Mouse (Mus musculus) kidney, adult 18-20 months (tissue): Measurements from ENCODE around the gene Esrrg.

ENCODE experiments used
- DNase-seq: peaks from one replicate; pipeline ENCODE4 v3.0.0; 2021

The Esrrg gene

DNA sequence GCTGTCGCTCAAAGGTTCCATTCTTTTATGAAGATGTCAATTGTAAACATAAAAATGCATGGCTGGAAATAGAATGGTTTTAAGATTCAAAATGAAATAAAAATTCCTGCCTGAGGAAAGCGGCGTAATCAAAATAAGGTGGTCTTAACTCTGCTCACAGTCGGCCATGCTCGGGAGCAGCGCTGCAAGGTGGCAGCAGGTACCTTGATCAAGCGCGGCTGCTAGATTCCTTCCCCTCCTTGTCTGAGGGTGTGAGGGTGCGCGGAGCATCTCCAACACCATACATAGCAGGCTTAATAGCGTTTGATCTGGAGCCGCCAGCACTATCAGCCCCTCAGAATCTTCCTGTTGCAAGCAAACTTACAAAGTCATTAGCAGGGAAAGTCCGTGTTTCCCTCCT is 399.9 kb downstream of the Esrrg start:
- DNase-seq, result no peak

DNA sequence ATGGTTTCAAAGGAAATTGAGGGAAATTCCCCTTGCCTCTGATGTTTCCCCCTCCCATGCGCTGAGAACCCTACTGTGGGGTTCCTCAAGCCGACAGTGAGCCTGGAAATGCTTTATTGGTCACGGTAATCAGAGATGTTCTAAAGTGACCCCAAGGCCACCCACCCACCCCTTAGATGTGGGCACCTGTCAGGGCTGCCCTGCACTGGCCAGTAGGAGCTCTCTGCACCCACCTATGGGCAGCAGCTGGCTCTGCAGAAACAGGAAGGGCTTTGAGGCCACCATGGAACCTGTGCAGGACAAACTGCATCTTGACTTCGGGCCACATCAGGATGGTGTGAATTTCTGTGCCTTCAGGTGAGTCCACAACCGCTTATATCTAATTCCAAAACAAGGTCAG is 401.3 kb downstream of the Esrrg start:
- DNase-seq, result no peak

DNA sequence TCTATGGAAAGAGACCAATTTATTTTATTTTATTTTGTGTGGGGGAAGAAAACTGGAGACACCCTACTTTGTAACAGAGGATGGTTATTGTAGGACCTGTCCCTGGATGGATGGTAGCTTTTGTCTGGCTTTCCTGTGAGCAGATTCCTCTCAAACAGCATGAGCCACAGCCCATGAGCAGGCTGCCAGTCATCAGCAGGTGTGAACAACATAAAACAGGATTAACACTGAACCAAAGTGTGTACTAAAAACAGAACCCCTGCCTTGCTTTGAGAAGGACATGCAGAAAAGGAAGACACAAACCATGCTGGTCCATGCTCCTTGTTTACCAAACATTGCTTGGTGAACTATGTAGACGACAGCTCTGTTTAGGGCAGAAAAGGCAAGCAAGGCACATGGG is 402.3 kb downstream of the Esrrg start:
- no peak for DNase-seq

DNA sequence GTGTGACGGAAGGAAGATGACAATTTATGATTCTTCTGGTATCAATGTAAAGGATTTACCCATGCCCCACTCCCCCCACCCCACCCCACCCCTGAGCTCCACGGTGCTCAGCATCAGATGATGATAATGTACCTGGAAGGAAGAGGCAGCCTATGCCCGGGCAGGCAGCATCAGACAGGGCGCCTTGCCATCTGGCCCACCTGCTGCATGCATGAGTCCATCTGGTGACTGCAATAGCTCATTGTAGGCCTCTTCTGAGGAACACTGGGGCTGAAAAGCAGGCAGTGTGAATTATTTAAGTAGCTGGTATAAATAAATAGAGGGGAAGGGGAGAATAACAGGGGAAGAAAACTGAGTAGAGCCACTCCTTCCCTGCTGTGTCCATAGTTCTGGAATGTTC is 405.8 kb downstream of the Esrrg start:
- no peak for DNase-seq

- DNase-seq, result no peak
Observed at GRCm38 (mm10) chr1:188017956-188018862, 409.6 kb downstream of the Esrrg start.

DNA sequence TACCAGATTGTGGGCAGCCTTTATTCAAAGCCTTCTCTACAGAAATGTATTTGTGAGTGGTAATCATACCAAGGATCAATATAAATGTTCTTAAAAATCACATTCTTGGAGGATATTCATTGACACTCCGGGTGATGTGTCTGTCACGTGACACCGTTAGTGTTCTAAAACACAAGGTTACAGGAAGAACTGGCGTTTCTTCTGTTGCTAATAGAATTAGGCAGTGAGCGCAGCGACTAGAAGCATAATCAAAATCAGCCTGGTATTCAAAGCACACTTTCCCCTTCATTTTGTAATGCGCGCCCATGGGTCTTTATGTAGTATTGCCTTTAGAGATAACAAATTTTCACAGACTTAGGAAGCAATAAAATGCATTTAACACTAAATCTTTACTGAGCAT is 420.6 kb downstream of the Esrrg start:
- no peak for DNase-seq

DNA sequence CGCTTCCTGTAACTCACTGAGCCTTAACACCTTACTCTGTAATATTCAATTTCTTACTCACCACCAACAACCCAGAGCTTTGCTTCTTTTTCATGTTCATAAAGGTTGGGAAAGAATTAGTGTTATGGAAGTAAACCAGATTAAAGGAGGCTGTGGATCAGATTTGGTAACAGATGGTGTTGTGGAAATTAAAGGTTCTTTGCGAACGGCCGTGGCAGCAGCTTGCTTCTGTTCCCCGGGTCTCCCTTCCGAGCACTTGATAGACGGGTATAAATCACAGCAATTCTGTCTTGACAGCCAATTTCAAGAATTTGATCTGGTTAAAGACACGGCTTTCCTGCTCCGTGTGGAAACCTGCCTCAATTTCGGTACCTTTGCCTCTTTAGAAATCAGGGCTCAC is 421.5 kb downstream of the Esrrg start:
- DNase-seq, result no peak

- DNase-seq, result no peak
Observed at GRCm38 (mm10) chr1:188031276-188031675, 422.7 kb downstream of the Esrrg start.

GRCm38 (mm10) chr1:188035957-188036356 is 427.4 kb downstream of the Esrrg start:
- DNase-seq, result no peak

DNA sequence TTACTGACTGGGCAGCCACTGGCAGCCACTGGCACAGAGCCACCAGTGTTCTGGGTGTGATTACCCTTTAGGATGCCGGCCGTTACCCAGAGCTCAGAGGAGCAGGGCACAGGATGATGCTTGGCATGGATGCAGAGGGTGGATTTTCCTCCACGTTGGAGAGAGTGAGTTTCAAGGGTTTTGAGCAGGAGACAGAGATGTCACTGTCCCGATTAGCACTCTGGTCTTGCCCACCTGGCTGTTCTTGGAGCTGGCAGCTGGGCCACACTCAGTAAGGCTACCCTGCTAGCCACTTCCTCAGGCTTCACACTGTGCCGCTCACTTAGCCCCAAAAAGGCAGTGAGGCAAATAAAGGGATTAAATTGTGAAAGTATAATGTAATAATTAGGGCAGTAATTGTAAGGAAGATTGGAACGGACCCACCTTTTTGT is 438.1 kb downstream of the Esrrg start:
- DNase-seq, result no peak

GRCm38 (mm10) chr1:188047148-188047547 is 438.6 kb downstream of the Esrrg start:
- DNase-seq, result no peak

- DNase-seq, result no peak
Observed at GRCm38 (mm10) chr1:188055888-188056287, 447.3 kb downstream of the Esrrg start.

GRCm38 (mm10) chr1:188057892-188058291 is 449.3 kb downstream of the Esrrg start:
- no peak for DNase-seq

- peak; percentile 49 for DNase-seq
Observed at GRCm38 (mm10) chr1:188059006-188059405, 450.4 kb downstream of the Esrrg start.

GRCm38 (mm10) chr1:188060493-188060892 is 451.9 kb downstream of the Esrrg start:
- no peak for DNase-seq

GRCm38 (mm10) chr1:188068833-188069232 is 460.2 kb downstream of the Esrrg start:
- DNase-seq, result no peak

DNA sequence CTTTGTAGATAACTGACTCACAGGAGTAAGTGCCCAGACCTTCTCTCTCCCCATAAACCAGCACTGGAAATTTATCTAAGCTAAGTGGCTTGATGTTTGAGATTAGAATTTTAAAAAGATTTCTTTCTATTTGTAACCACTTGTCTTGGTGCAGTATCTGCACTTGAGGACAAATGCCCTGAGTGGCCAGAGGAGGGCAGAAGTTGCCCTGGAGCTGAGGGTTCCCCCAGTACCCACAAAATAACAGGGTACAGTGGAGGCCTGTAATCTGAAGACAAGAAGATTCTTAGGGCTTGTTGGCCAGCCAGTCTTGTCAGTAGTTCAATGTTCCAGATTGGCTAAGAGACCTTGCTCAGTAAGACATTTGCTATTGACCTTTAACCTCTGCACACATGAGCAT is 461.3 kb downstream of the Esrrg start:
- DNase-seq, result no peak

DNA sequence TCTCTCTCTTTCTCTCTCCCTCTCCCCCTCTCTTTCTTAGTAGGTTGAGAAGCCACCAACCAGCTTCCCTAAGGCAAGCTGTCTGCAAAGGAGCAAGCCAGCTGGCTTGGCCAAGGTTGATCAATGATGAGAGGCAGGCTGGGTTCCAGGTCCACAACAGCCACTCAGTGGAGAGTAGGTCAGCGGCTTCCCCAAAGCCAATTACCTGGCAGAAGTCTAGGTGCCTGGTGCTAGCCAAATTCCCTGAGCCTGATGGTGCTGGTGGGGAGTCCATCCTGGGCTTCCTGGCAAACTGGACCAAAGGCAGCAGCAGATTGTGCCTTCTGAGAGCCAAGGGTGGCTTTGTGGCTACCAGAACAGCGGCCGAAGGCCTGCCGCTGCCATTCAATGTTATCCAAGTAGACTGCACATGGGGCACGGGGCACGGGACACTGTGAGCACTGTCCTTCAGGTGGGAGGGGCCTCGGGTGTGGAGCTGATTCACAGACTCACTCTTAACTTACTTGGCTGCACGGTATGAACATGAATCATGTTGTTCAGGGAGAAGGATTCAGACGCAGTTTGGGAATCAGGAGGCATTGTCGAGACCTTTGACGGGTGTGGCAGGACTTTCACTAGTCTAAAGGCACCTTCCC is 469.1 kb downstream of the Esrrg start:
- DNase-seq, result no peak

GRCm38 (mm10) chr1:188080261-188080875 is 471.8 kb downstream of the Esrrg start:
- DNase-seq, result no peak

DNA sequence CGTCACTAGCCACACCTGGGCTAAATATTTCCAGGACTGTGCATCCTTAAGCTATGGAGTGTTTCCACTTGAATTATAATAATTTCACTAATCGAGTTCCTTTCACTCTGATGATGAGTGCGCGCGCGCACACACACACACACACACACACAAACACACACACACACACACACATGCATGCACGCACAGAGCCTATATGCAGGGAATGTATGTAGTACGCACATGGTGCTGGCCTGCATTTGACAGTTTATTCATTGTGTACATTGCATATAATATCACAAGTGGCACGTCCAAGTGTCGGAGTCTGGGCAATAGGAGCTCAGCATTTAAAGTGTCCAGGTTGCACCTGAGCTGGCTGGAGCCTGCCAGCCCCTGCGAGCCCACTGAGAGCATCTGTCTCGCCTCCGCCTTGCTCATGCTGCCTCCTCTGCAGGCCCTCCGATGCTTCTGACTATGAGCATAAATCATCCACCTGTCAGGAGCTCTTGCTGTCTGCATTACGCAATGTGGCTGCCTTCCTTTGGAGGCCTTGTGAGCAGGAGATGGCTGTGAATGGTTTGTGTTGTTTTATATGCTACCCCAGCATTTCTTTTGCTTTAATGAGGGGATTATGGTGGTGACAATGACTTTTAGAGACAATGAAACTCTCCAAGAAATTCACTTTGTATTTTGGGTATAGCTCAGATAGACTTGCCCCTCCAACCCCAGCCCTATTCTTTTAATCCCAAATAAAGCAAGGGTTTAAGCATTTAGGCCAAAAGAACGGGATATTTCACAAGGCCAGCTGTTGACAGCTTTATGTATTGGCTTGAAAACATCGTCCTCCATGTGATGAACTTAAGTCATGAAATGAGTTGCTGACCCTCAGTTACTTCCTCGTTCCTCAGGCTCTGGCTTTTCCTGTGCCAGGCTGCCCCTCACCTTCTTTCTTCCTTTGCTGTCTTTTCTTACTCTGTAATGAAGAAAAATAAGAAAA is 474.4 kb downstream of the Esrrg start:
- no peak for DNase-seq

GRCm38 (mm10) chr1:188085116-188085879 is 476.7 kb downstream of the Esrrg start:
- DNase-seq, result no peak

GRCm38 (mm10) chr1:188093724-188094123 is 485.1 kb downstream of the Esrrg start:
- DNase-seq, result no peak
